Mouse (Mus musculus) small intestine, adult 10 weeks (tissue): ENCODE measurements around the gene Crybb2. TPM values are rescaled to one million over a fixed set of nuclear protein-coding genes. Genes with fewer than 3 reads are reported as not detected.

ENCODE experiments used
- polyA plus RNA-seq: library from polyadenylated mRNA; stranded (reverse); fragments of 350-450 nt; fragmentation: Illumina TruSeq; extraction: RNeasy Lipid Tissue Mini Kit (QIAGEN cat#74804); gene quantifications from one replicate; pipeline ENCODE4 v1.2.3, GENCODE M21; 2014; ENCODE audit warnings: low replicate concordance

Crybb2 gene
- polyA plus RNA-seq = not detected

GRCm38 (mm10) chr5:113070017-113070416 lies at the start of gene Crybb2:
TSS of gene Crybb2 (minus strand) at chr5:113070117.

GRCm38 (mm10) chr5:113081439-113081838 lies 11.5 kb upstream of the Crybb2 start, which contains the start of gene Crybb3:
TSS of gene Crybb3 (minus strand) at chr5:113081584.

GRCm38 (mm10) chr5:113015236-113016061 lies 54.5 kb downstream of the Crybb2 start, which contains the start of gene Grk3:
TSS of gene Grk3 (minus strand) at chr5:113015791.

Other genes with a start within 250 kb of the Crybb2 start
- not detected for gene Myo18b, start 173.8 kb downstream of the Crybb2 start, polyA plus RNA-seq
- 8.7 TPM for gene Grk3, start 54.3 kb downstream of the Crybb2 start, polyA plus RNA-seq
- 0.41 TPM for gene Crybb3, start 11.5 kb upstream of the Crybb2 start, polyA plus RNA-seq
- gene 2900026A02Rik, start 151.1 kb upstream of the Crybb2 start, polyA plus RNA-seq = 15.9 TPM
- gene Tmem211, start 156.8 kb upstream of the Crybb2 start, polyA plus RNA-seq = not detected
- gene Sgsm1, start 240.7 kb upstream of the Crybb2 start, polyA plus RNA-seq = 0.19 TPM